Mouse (Mus musculus): ENCODE results near the gene Slc5a3.
"Not testable (repeated sequence)": the region's sequence is repeated elsewhere in the genome, so short reads cannot be mapped to it uniquely, and the experiment has no call there.

The Slc5a3 gene

DNA sequence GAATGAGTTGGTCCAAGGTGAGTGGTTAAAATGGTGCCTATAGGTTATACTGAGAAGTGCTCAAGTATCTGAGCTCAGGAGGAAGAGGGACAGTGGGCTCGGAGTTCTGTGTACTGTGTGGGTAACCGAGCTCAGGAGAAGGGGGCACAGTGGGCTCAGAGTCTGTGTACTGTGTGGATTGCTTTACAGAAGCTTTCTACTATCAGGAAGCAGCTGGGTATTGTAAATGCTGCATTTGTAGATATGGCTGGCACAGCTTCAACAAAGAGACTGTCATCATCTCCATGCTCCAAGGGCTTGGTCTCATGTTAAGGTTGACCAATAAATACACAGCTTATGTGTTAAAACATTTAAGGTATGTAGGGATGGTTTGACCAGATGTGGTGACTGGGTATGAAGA is 6.7 kb downstream of the Slc5a3 start:
- no peak for DNase-seq

DNA sequence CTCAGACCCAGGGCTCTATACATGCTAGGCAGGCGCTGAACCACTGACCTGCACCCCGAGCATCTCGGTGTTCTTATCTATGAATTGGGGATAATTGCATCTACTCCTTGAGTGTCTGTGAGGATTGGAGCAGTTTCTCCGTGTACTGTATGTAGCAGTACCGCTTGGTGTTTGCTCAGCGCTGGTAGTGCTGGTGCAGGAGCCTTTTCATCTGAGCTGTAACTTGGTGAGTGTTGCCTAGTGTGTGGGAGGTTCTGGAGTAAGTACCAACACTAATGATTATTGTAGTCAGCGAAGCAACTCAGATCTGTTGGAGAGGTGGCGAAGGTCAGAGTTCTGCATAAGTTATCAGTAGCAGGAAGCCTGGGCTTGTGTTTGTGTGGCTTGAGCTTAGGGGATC is 12.2 kb downstream of the Slc5a3 start:
- no peak for DNase-seq

DNA sequence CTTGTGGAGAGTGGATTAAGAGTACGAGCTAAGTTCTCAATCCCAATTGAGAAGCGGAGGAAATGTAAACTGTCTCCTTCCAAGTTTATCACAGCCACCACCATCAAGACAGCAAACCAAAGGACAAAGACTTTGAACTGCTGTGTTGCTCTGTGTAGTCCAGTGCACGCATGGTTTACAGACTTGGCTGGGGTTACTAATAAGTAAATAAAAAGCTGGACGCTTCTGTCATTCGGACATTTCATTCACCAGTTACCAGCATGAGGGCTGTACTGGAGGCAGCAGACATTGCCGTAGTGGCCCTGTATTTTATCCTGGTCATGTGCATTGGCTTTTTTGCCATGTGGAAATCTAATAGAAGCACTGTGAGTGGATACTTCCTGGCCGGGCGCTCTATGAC is 18.7 kb downstream of the Slc5a3 start:
- DNase-seq, result no peak

DNA sequence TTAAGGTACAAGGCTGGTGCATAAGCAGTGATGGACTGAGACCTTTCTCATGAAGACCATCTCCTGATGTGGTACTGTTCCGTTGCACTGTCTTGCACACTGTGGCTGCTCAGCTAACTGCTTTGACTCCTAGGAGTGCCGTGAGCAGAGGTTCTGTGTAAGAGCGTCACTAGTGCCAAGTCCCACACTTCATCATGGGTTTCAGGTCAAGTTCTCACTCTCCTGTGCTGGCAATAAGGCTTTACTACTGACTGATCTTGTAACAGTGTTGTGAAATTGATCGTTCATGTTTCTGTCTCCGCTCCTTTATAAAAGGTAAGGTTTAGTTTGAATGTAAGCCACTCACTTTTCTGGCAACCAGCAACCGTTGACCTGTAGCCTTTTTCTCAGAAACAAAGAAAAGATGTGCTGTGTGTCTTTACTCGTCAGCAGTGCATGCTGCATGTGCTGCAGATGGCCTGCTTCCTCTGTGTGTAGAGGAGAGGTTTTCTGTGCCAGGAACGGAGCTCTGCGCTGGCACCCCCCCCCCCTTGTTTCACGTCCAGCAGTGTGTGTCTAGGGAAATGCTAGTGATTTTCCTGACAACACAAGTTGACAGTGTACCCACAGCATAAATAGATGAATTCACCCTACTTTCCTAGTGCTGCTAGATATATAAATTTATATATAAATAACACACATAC is 25.8 kb downstream of the Slc5a3 start:
- no peak for DNase-seq

DNA sequence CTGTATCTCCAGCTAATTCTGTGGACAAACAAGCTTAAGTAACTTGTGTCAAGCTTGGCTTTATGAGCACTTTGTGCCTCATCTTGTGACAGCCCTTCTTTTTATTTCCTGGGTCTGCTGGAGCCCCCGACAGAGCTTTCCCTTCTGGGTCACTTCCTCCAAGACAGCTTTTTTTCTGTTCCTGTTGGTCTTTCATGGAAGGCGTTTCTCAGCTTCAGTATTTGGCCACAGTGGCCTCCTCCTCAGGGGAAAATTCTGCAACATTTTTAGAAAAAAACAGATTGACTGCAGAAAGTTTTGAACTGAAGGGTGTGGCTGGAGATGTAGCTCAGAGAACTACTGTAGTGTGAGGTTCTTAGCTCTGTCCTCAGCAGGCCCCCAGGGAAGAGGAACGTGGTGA is 31.1 kb downstream of the Slc5a3 start:
- DNase-seq, result no peak

DNA sequence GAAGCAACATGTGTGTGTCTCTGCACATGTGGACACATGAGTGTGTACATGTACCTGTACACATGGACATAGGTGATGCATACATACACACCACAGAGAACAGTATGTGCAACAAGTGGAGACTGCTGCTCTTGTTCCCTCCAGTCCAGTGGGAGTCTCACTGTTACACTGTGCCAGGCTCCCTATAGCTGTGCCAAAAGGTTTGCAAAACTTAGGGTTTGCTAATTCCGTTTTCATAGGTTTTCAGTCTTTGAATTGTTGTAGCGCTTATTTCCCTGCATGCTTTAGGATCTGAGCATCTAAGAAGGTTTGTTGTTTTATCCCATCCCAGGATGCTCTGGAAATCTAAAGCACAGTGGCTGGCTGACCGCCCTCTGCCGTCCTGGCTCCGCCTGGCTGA is 33.8 kb downstream of the Slc5a3 start:
- DNase-seq, result no peak

DNA sequence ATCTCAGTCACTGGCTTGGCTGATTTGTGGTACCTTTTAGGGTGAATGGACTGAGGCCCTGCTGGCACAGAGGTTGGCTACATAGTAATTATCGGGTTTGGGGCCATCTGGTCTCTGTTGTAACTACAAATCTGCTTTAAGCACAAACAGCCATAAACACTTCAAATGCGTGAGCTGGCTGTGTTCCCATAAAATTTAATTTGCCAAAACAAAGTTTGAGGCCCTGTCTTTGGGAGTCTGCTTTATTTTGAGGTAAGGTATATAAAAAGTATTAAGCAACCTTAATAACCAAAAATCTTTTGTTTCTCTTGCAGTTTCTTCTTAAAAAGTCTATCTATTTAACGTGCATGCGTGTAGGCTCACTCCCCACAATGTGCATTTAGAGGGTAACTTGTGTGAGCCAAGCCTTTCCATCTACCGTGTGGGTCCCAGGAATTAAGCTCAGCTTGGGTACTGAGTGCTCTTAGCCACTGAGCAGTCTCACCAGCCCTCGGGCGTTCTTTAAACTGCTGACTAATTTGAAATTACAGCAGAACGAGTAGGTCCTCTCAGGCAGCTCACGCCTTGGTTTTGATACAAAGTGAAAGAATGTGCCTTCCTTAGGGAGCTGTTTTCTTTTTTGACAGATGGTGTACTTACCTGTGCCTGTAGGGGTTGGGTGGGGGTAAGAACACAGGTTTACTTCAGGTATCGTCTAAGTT is 40.4 kb downstream of the Slc5a3 start:
- peak; percentile 26 for DNase-seq

DNA sequence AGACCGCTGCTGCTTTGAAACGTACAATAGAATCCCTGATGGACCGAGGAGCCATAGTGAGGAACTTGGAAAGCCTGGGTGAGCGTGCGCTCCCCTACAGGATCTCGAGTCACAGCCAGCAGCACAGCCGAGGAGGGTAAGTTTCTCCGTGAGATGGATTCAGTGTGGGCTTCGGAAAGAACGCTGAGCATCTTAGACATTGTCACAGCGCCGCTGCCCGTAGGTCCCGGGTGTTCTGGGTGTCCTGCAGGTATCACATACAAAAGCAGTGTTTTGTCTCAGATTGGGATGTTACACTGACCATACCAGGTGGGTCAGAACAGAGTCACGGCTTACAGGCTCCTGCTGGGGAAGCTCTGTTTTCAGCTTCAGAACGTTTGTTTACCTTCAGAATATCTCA is 41.5 kb downstream of the Slc5a3 start:
- no peak for DNase-seq

DNA sequence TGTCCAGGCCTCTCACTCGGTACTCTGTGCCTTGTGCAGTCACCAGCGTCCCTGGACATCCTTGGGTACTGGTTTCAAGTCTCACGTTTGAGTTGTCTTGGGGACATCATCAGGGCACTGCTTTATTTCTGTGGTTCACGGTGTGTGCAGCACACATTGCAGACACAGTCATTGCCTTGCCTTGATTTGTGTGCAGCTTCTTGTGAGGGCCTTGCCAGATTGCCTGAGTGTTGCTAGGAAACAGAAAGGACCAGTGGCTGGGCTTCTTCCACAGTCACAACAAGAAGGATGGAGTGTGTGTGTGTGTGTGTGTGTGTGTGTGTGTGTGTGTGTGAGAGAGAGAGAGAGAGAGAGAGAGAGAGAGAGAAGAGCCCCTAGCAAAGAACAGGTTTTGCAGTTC is 42.0 kb downstream of the Slc5a3 start:
- no peak for DNase-seq

DNA sequence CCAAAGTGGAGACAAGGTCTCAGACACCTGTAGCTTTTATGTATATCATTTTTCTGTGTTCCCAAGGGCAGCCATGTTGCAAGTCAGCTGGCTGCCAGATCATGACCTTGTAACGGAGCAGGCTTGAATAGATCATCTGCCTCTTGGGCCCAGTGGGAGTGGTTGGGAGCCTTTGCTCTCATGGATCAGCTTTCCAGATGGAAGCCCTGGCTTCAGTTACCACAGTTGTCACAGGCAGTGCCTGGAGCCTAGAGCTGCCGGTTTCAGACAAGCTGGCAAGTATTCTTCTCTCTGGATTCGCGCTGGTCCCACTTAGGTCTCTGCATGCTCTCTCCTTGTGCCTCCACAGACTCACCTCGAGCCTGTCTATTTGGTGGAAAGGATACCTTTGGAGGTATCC is 44.0 kb downstream of the Slc5a3 start:
- peak; percentile 21 for DNase-seq

DNA sequence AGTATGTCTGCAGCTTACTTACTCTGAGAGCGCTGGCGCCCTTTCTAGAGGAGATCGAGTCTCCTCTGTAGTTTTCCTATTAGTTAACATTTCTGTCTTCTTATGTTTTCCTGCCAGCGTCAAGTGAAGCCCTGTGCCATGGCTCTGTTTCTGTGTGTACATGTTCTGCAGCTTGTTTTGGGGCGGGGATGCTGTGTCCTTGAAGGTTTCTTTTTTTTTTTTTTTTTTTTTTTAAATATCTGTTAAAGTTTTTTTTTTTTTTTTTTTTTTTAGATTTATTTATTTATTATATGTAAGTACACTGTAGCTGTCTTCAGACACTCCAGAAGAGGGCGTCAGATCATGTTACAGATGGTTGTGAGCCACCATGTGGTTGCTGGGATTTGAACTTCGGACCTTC is 44.8 kb downstream of the Slc5a3 start:
- DNase-seq, result not testable (repeated sequence)

DNA sequence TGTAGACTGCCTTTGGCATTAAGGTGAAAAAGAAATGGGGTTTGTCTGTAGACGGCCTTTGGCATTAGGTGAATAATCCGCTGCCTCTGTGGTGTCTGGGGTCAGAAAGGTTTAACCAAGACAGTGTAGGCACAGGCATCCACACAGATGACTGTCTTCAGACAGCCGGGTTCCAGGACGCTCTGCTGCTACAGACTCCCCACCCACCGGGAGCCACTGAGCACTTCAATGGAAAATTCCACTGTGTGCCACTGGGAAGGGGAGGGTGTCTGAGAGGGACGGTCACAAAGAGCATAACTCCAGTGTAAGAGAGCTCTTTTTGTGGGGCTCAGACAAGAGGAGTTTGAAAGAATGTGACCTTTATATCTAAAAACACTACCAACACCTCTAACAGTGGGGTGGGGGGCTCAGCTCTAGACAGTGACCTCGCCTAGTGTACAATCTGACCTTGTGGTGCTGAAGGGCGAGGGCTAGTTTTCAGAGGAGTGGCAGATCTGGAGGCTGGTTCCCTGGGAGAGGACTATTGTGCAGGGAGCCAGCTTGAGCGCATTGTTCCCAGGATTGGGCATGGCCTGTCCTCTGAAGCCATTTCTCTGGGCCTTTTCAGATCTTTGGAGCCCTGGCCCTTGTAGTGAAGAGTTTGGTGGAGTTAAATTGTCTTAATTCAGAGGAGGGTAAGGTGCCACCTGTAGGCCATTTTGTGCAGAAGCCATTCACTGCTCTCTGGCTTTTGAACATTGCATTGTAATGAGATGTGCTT is 45.6 kb downstream of the Slc5a3 start:
- DNase-seq, result peak; percentile 42

DNA sequence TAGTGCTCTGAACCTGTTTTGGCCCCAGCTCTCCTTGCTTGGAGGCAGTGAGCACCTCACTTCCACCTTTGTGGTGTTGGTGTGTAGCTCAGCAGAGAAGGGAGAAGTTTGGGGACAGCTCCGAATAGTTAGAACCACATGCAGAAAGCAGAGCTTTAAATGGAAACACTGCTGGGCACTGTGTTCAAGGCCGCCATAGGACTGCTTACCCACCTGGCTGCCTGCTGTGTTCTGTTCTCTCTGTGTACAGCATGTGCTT is 46.1 kb downstream of the Slc5a3 start:
- no peak for DNase-seq

DNA sequence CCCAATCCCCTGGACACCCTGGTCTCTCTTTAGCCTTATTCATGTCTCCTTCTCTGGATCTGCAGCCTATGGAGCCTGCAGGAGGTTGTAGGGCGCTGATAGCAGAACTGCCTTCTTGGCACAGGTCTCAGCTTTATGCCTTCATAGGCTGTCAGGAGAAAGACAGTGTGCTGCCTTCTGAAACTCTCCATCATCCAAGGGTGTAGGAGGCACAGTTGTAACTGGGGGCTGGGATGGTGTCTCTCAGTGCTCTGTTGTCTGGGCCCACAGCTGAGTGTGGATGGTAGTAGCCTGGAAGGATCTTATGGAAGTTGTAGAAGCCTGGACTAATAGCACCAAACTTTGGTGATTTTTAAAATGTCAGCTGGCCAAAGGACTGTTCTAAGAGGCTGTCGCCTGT is 46.8 kb downstream of the Slc5a3 start:
- DNase-seq, result no peak

DNA sequence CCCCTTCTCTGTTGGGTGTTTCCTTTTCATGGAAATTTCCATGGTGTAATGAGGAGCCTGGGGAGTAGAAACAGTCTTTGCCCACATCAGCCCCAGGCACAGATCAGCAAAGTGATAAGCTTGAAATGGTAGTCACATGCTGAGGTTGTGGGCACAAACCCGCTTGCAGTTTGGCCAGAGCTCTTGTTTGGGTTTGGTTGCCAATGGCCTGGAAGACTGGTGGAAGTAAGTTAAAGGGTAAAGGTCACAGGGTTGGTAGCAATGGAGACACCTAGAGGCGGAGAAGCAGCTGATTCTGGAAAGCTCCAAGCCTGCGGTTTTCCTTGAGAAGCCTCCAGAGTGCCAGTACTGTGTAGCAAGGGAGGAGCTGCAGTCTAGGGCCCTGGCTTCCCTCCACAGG is 47.5 kb downstream of the Slc5a3 start:
- DNase-seq, result no peak

DNA sequence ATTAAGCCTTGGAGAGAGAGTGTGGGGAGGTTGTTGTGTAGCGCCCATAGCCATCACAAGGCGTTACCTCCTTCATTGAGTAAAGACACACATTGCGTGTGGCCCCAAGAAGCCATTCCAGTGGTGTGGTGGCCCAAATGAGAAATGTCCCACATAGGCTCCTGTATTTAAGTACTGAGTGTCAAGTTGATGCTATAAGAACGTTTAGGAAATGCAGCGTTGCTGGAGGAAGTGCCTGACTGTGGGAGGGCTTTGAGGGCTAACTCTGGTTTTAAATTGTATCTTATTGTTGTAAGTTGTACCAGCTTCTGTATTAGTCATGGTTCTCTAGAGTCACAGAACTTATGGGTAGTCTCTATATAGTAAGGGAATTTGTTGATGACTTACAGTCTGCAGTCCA is 49.2 kb downstream of the Slc5a3 start:
- no peak for DNase-seq

DNA sequence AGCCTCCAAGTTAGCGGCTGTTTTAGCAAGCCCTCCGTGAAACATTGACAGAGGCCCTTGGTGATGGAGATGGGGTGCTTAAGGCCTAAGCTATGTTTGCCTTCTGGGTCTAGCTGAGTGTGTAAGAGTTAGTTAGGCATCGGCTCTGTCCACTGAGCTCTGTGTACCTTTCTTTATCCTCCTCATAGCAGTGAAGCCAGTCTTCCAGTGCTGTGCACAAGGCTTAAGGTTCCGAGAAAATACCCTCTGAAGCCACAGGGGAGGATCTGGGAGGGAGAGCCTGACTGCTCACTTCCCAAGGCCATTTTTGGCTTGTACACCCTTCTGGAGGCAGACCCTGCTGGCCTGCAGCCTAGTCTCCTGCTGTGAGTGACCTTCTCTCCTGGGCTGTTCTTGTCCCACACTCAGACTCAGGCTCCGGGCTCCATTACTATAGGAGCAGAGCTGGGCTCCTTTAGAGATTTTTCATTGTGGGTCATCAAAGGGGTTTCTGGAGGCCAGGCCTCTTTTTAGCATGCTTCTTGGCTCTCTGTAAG is 56.7 kb downstream of the Slc5a3 start:
- DNase-seq, result no peak

DNA sequence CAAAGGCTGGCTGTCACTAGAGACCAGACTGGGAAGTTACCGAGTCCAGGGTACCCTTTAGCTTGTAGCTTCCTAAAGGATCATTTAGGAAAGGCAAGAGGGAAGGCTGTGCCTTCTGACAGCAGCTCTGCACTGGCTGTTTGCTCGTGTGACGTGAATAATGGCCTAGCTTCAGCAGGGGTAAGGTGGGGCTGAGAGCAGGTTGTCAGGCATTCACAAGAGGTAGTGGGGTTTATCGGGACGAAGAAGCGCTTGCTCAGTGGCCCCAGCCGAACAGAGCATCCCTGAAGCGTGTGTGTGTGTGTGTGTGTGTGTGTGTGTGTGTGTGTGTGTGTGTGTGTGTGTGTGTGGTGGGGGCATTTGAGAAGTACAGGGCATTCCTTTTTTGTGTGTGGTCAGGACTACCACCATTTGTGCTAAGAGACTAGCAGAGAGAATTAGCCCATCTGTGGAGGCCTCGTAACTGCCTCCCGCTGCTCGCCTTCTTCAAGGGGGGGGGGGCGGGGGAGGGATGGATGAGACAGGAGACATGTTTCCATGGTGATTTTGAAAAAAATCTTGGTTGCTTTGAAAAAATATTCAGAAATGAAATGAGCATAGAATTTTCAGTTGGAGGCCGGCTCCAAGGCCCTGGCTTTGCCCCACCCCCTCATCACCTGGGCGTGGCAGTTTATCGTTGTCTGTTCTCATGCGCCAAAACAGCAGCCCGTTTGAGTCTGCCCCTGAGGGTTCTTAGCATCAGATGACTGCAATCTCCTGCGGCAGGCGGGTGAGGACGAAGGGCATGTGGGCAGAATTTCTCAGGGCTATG is 57.7 kb downstream of the Slc5a3 start:
- DNase-seq, result peak; percentile 65

DNA sequence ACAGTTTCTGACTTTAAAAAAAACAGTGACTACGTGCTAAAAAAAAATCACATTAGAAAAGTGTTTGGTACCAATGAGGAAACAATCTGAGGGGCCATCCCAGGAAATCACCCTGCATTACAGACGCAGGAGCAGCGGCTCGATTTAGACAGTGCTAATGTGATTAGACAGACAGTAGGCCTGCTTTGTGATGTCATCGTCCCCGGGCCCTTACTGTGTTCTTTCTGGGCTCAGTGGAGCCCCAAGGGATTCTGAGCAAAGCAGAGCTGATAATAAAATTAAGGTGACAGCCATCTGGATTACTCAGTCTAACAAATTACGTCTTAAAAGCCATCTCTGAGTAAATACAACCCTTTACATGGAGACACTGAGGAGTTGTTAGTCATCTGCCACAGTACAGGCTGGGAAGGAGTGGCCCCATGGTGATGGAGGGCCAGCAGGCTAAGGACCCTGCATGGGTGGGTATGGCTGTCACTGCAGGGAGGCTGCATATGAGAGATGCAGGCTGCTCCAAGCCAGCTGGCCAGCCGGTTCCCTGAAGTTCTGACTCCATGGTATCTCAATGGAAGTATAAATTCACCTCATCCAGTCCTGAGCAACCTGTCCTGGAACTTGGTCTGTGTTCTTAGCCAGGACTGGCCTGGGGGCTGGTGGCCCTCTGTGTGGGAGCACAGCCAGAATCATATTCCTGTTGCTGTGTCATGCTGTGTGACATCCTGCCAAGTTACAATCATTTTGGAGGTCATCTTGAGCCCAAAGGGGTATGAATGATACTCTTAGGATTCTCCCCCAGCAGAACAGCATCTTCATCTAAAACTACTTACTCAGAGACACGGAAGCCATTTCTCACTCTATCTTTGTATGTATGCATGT is 59.5 kb downstream of the Slc5a3 start:
- DNase-seq, result no peak

DNA sequence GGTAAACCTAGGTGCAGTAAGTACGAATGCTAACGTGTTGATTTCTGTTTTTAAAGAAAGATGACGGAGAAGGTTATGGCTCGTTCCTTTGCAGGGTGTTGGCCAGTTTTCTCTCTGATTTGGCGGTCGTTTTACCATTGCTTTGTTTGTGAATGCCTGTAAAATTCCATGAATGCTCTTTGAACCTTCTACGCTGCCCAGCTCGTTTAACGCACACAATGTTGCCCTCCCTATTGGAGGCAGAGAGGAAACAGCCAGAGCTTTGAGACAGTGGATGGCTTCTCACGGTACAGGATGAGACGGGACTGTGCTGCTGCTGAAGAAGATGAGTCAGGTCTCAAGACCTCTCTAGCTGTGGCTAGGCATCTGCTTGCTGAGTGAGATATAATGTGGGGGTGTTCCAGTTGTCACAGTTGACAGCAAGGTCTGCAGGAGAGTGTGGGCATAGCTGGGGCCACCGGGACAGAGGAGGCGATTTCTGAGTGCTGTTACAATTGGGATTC is 60.9 kb downstream of the Slc5a3 start:
- DNase-seq, result no peak

DNA sequence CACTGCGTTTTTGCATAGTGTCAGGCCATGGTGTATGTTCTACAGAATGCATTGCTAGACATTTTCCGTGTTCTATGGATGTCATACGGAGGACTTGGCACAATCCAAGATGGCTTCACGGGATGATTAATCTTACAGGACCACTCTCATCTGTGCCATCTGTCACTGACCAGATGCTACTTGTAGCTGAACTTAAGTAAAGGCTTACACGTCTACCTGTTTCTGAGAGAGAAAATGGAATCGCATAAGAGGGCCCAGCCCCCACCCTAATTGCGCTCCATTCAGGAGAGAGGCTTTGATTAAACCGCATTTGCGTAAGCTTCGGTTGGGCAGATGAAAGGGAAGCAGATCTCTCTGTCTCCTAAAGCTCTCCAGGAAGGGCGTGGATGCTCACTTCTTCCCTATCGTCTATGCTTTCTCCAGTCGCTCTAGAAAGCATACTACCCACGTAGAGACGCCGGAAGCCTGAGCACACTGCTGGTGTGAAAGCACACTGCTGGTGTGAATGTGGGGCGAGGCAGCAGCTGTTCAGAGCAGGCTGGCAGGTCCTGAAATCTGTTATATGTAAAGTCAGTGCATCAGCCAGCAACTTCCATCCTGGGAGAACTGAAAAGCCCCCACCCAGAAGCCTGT is 62.9 kb downstream of the Slc5a3 start:
- no peak for DNase-seq

DNA sequence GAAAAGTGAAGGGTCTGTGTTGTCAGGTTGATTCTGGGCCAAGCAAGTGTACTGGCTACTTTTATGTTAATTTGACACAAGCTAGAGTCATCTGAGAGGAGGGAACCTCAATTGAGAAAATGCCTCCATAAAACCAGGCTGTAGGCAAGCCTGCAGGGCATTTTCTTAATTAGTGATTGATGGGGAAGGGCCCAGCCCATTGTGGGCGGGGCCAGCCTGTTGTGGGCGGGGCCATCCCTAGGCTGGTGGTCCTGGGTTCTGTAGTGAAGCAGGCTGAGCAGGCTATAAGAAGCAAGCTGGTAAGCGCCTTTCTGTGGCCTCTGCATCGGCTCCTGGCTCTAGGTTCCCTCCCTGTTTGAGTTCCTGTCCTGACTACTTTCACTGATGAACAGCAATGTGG is 69.1 kb downstream of the Slc5a3 start:
- DNase-seq, result no peak

All from embryo, embryonic 11 days (tissue).